Mouse (Mus musculus): ENCODE data around the gene Olfr575. TPM values are rescaled to one million over a fixed set of nuclear protein-coding genes. Genes with fewer than 3 reads are reported as not detected.
A peak's percentile ranks its signal among the peaks of the same experiment; 100 is the strongest.

The Olfr575 gene
- 0.01 TPM in 1 of 2 replicates, not detected in the other for polyA plus RNA-seq (2012; rRNA removed)
- not detected in 2 replicates for polyA plus RNA-seq (2014; fragmentation: Nextera tagmentation; extraction: Ambion mirVana)

DNA sequence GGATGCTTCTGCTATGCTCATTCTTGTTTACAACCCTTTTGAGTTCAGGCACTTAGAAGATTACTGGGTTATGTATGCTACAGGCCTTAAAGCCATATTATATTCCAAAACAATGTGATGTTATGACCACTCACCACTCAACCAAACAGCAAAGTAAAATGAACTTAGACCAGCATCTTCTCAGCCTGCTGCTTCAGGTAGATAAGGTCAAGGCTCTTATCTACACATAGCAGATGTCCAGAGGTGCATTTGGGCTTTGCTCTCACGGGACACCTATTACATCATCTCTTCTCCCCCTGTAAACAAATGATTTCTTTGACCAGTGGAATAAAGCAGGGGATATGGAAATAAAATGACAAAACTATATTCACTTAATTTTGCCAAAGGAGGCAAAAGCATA is at the start of gene Olfr575:
Olfr575 (minus strand) TSS at position 183 of the 400 bp plus-strand sequence.
- ATAC-seq (ENCODE audit: insufficient read depth), result peak; percentile 90
- WGBS (ENCODE audit: insufficient replicate concordance), result 6% methylated on average over 1 of the region's 1 CpGs
- Histone ChIP-seq H3K27ac (peak within 1 kb of the TSS; percentile 75), H3K4me3 (ENCODE audit: insufficient read depth in 1 of 2, low read depth in 2 of 2, low read length in 2 of 2) (no peak within 1 kb of the TSS), H3K9me3 (ENCODE audit: control insufficient read depth, low read length) (no peaks in the 10 kb centered on the region), H3K4me2 (ENCODE audit: low read depth) (peak within 1 kb of the TSS; percentile 3; the same call in 1 of the 2 replicates), H3K27me3 (ENCODE audit: control insufficient read depth, insufficient read depth, low read length) (no peaks in the 10 kb centered on the region), H3K9ac (replicated peaks) (no peak within 1 kb of the TSS), H3K4me1 (replicated peaks; ENCODE audit: control insufficient read depth in 2 of 2, insufficient read depth in 2 of 2, low read length in 1 of 2) (peaks cover 5% of the 10 kb centered on the region in 2 experiments), H3K36me3 (replicated peaks; ENCODE audit: control insufficient read depth, insufficient read depth, low read depth) (no peaks in the 10 kb centered on the region)
- DNase-seq (ENCODE audit: low read depth in 3 of 3, low spot score in 3 of 3), result peak; percentile 61 to 73 (median 66)
- TF ChIP-seq EP300 (IDR thresholded peaks at IDR 0.05; ENCODE audit: low read depth) (peak; percentile 94), CTCF (IDR thresholded peaks at IDR 0.05; ENCODE audit: low read depth) (no peak)

DNA sequence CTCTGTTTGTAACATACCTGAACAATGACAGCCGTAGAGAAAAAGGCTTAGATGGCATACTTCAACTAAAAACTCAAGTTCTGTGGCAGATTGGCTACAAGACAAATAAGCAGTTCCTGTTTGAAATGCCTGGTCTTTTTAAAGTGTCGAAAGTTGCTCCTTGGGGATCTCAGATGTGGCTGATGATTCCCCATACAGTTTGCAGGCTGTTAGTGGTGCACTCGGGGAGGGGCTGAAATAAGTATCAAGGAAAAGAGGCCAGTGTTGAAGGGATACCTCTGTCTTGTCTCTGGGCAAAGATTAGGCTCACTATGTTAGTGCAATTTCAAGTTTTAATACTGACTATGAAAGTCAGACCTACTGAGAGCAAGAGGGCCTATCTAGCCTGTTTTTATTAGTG is 30.6 kb upstream of the Olfr575 start, which contains the start of gene Olfr578:
Olfr578 (minus strand) TSS at position 101 of the 400 bp plus-strand sequence.
- ATAC-seq (ENCODE audit: insufficient read depth), result no peak
- H3K4me2 ChIP-seq (ENCODE audit: low read depth), result no peak within 1 kb of the TSS
- no peak within 1 kb of the TSS for H3K27ac ChIP-seq
- H3K9ac ChIP-seq (replicated peaks), result no peak within 1 kb of the TSS
- H3K36me3 ChIP-seq (replicated peaks; ENCODE audit: control insufficient read depth, insufficient read depth, low read depth), result no peaks in the 10 kb centered on the region
- no peaks in the 10 kb centered on the region for H3K4me1 ChIP-seq (replicated peaks; ENCODE audit: control insufficient read depth in 2 of 2, insufficient read depth in 2 of 2, low read length in 1 of 2)
- WGBS (ENCODE audit: insufficient replicate concordance), result 44% methylated on average over 3 of the region's 3 CpGs
- no peak for DNase-seq (ENCODE audit: low read depth in 3 of 3, low spot score in 3 of 3)
- H3K9me3 ChIP-seq (ENCODE audit: control insufficient read depth, low read length), result no peaks in the 10 kb centered on the region
- no peaks in the 10 kb centered on the region for H3K27me3 ChIP-seq (ENCODE audit: control insufficient read depth, insufficient read depth, low read length)
- no peak within 1 kb of the TSS for H3K4me3 ChIP-seq (ENCODE audit: insufficient read depth in 1 of 2, low read depth in 2 of 2, low read length in 2 of 2)
- TF ChIP-seq CTCF (IDR thresholded peaks at IDR 0.05; ENCODE audit: low read depth), result no peak
- TF ChIP-seq EP300 (IDR thresholded peaks at IDR 0.05; ENCODE audit: low read depth), result no peak

DNA sequence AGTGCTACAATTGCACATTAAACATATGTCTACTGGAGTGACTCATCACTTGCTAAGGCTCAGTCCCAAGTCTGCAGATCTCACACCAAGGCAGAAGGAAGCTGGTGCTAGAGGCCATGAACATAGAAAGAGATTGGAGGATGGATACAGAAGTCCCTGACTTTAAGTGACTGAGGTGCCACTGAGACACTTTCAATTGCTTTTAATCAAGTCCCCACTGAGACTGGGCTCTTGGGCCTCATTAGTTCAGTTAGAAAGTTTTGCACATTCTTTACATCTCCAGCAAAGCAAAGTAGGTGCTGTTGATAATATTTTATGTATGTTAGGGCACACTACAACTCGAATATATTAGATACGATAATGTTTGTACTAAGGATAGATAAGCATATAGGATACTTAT is 17.3 kb upstream of the Olfr575 start, which contains the start of gene Olfr577:
Olfr577 (minus strand) TSS at position 101 of the 400 bp plus-strand sequence.
- no peak for DNase-seq (ENCODE audit: low read depth in 3 of 3, low spot score in 3 of 3)
- H3K9me3 ChIP-seq (ENCODE audit: control insufficient read depth, low read length), result no peaks in the 10 kb centered on the region
- H3K4me3 ChIP-seq (ENCODE audit: insufficient read depth in 1 of 2, low read depth in 2 of 2, low read length in 2 of 2), result no peak within 1 kb of the TSS
- 60% methylated on average over 2 of the region's 2 CpGs for WGBS (ENCODE audit: insufficient replicate concordance)
- no peak within 1 kb of the TSS for H3K27ac ChIP-seq
- no peak within 1 kb of the TSS for H3K9ac ChIP-seq (replicated peaks)
- no peak for TF ChIP-seq CTCF (IDR thresholded peaks at IDR 0.05; ENCODE audit: low read depth)
- H3K4me2 ChIP-seq (ENCODE audit: low read depth), result no peak within 1 kb of the TSS
- no peaks in the 10 kb centered on the region for H3K4me1 ChIP-seq (replicated peaks; ENCODE audit: control insufficient read depth in 2 of 2, insufficient read depth in 2 of 2, low read length in 1 of 2)
- no peaks in the 10 kb centered on the region for H3K36me3 ChIP-seq (replicated peaks; ENCODE audit: control insufficient read depth, insufficient read depth, low read depth)
- no peaks in the 10 kb centered on the region for H3K27me3 ChIP-seq (ENCODE audit: control insufficient read depth, insufficient read depth, low read length)
- no peak for ATAC-seq (ENCODE audit: insufficient read depth)

DNA sequence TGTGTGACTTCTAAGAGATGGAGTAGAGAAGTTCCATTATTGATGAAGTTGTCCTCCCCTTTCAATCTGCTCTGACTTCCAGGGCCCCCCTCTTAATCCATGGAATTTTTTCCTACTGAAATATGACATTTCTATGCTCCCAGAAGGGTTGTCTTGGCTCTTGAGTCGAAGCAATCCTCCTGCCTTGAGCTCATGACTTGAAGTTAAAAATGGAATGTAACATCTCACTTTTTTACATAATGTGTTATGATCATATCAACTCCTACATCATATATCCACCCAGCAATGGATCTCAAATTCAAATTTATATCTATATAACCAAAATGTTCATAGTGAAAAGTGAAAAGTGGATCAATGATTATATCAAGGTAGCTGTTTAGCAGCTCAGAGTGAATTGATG is 15.8 kb upstream of the Olfr575 start:
- TF ChIP-seq CTCF (IDR thresholded peaks at IDR 0.05; ENCODE audit: low read depth) (no peak), EP300 (IDR thresholded peaks at IDR 0.05; ENCODE audit: low read depth) (no peak)
- Histone ChIP-seq H3K4me3 (ENCODE audit: insufficient read depth in 1 of 2, low read depth in 2 of 2, low read length in 2 of 2) (no peak overlapping the region), H3K9ac (replicated peaks) (no peak overlapping the region), H3K4me2 (ENCODE audit: low read depth) (no peak overlapping the region), H3K4me1 (replicated peaks; ENCODE audit: control insufficient read depth in 2 of 2, insufficient read depth in 2 of 2, low read length in 1 of 2) (no peaks in the 10 kb centered on the region), H3K9me3 (ENCODE audit: control insufficient read depth, low read length) (no peaks in the 10 kb centered on the region), H3K27me3 (ENCODE audit: control insufficient read depth, insufficient read depth, low read length) (no peaks in the 10 kb centered on the region), H3K27ac (no peak overlapping the region), H3K36me3 (replicated peaks; ENCODE audit: control insufficient read depth, insufficient read depth, low read depth) (no peaks in the 10 kb centered on the region)
- no peak for ATAC-seq (ENCODE audit: insufficient read depth)
- 30% methylated on average over 1 of the region's 1 CpGs for WGBS (ENCODE audit: insufficient replicate concordance)
- DNase-seq (ENCODE audit: low read depth in 3 of 3, low spot score in 3 of 3), result no peak

- Histone ChIP-seq H3K4me3 (ENCODE audit: insufficient read depth in 1 of 2, low read depth in 2 of 2, low read length in 2 of 2) (no peak within 1 kb of the TSS), H3K9me3 (ENCODE audit: control insufficient read depth, low read length) (no peaks in the 10 kb centered on the region), H3K4me1 (replicated peaks; ENCODE audit: control insufficient read depth in 2 of 2, insufficient read depth in 2 of 2, low read length in 1 of 2) (peaks cover 5% of the 10 kb centered on the region in 2 experiments), H3K4me2 (ENCODE audit: low read depth) (no peak within 1 kb of the TSS), H3K9ac (replicated peaks) (no peak within 1 kb of the TSS), H3K36me3 (replicated peaks; ENCODE audit: control insufficient read depth, insufficient read depth, low read depth) (no peaks in the 10 kb centered on the region), H3K27ac (no peak within 1 kb of the TSS), H3K27me3 (ENCODE audit: control insufficient read depth, insufficient read depth, low read length) (no peaks in the 10 kb centered on the region)
- 10% methylated on average over 2 of the region's 2 CpGs for WGBS (ENCODE audit: insufficient replicate concordance)
- TF ChIP-seq CTCF (IDR thresholded peaks at IDR 0.05; ENCODE audit: low read depth) (no peak), EP300 (IDR thresholded peaks at IDR 0.05; ENCODE audit: low read depth) (no peak)
- DNase-seq (ENCODE audit: low read depth in 3 of 3, low spot score in 3 of 3) (no peak), ATAC-seq (ENCODE audit: insufficient read depth) (no peak)
Measured at GRCm38 (mm10) chr7:102962360-102962759, 3.8 kb upstream of the Olfr575 start, which contains the start of gene Olfr576. Gene Olfr576, plus strand, starts transcription at chr7:102962660.

Measured in liver, embryonic 14.5 days (tissue).